Mouse (Mus musculus) bone marrow macrophage, adult 2 months (primary cell): Measurements from ENCODE around the gene Psen1.

Source experiments
- CTCF ChIP-seq: IDR thresholded peaks from 2 replicates; pipeline ENCODE4 v1.5.1; 2012; ENCODE audit warnings: low read depth, mild to moderate bottlenecking, low read length, moderate library complexity
- POLR2A ChIP-seq: IDR thresholded peaks from 2 replicates; pipeline ENCODE4 v1.6.1; 2012; ENCODE audit warnings: mild to moderate bottlenecking, low read depth, low read length, borderline replicate concordance

GRCm38 (mm10) chr12:83721281-83721680 lies 33.3 kb downstream of the Psen1 start:
- TF ChIP-seq POLR2A: no peak
- no peak for TF ChIP-seq CTCF
